Mouse (Mus musculus) liver, postnatal 0 days (tissue): ENCODE measurements around the gene Hoxa1. TPM values are rescaled to one million over a fixed set of nuclear protein-coding genes. Genes with fewer than 3 reads are reported as not detected.

Source experiments
- ATAC-seq: fragments of 200-750 bp; cut with Nextera tagmentation; 2 replicates; pipeline ENCODE4 v1.8.0; 2017; ENCODE audit warnings: mild to moderate bottlenecking, moderate library complexity
- DNase-seq: peaks from one replicate; pipeline ENCODE4 v3.0.0-alpha.2; 2016
- H3K27ac ChIP-seq: fragments of 300-500 bp; sonication (generic); 2 replicates; pipeline ENCODE4 v1.5.1; 2014; ENCODE audit warnings: antibody characterized with exemption, moderate library complexity, mild to moderate bottlenecking, low read depth
- H3K27me3 ChIP-seq: fragments of 300-500 bp; sonication (generic); 2 replicates; pipeline ENCODE4 v1.6.1; 2014; ENCODE audit warnings: low read length, control low read depth, mixed read lengths; ENCODE audit not compliant: insufficient read depth
- H3K36me3 ChIP-seq: fragments of 300-500 bp; sonication (generic); replicated peaks from 2 replicates; pipeline ENCODE4 v1.6.1; 2014; ENCODE audit warnings: mild to moderate bottlenecking, control low read depth, low read length, moderate library complexity, mixed read lengths; ENCODE audit not compliant: insufficient read depth
- H3K4me1 ChIP-seq: fragments of 300-500 bp; sonication (generic); 2 replicates; pipeline ENCODE4 v1.6.1; 2014; ENCODE audit warnings: antibody characterized with exemption, mild to moderate bottlenecking, control low read depth; ENCODE audit not compliant: insufficient read depth
- H3K4me2 ChIP-seq: fragments of 300-500 bp; sonication (generic); 2 replicates; pipeline ENCODE4 v1.6.1; 2014; ENCODE audit warnings: low read depth, mild to moderate bottlenecking, low read length, moderate library complexity, mixed read lengths
- H3K4me3 ChIP-seq: fragments of 300-500 bp; sonication (generic); 2 replicates; pipeline ENCODE4 v1.5.1; 2014; ENCODE audit warnings: low read depth, low read length
- H3K9ac ChIP-seq: fragments of 300-500 bp; sonication (generic); replicated peaks from 2 replicates; pipeline ENCODE4 v1.6.1; 2014; ENCODE audit warnings: mild to moderate bottlenecking, moderate library complexity
- H3K9me3 ChIP-seq: fragments of 300-500 bp; sonication (generic); 2 replicates; pipeline ENCODE4 v1.6.1; 2016; ENCODE audit warnings: mild to moderate bottlenecking, control low read depth, low read length, mixed read lengths
- CTCF ChIP-seq: sonication (generic); IDR thresholded peaks from 2 replicates; pipeline ENCODE4 v1.5.1; 2016; ENCODE audit warnings: antibody characterized with exemption, low read depth
- EP300 ChIP-seq: IDR thresholded peaks from 2 replicates; pipeline ENCODE4 v1.6.1; 2016; ENCODE audit warnings: antibody characterized with exemption, low read depth, mild to moderate bottlenecking
- WGBS: fragments of 180-500 bp; shearing (Covaris S2); extraction: QIAGEN DNeasy Blood & Tissue Kit; methylation state at CpG from one replicate; pipeline ENCODE4 v1.1.7; 2014; ENCODE audit not compliant: insufficient replicate concordance; 5-methylcytosine and 5-hydroxymethylcytosine counted together
- polyA plus RNA-seq: library from polyadenylated mRNA; unstranded; fragments of >200 nt; fragmentation: Nextera tagmentation; extraction: Ambion mirVana; gene quantifications from 2 replicates; pipeline ENCODE4 v1.2.1, GENCODE M21; 2015

The Hoxa1 gene
- polyA plus RNA-seq, 1 experiment from 2014 or later = 0.16 TPM

GRCm38 (mm10) chr6:52204050-52204752 lies 46.1 kb upstream of the Hoxa1 start, which contains the start of gene Hoxa5:
Hoxa5 (minus strand) TSS chr6:52204587.
- peak; percentile 73 for DNase-seq
- TF ChIP-seq CTCF (peak; percentile 79), EP300 (no peak)
- H3K36me3 ChIP-seq = no peaks in the 10 kb centered on the region
- H3K4me3 ChIP-seq = peak within 1 kb of the TSS; percentile 52
- 4% methylated on average over 65 of the region's 65 CpGs for WGBS
- peak within 1 kb of the TSS; percentile 51 for H3K9ac ChIP-seq
- peak; percentile 74 for ATAC-seq
- peaks cover 86% of the 10 kb centered on the region for H3K27me3 ChIP-seq
- peaks cover 6% of the 10 kb centered on the region; the same call in 1 of the 2 replicates for H3K4me1 ChIP-seq
- H3K4me2 ChIP-seq = peak within 1 kb of the TSS; percentile 74
- peak within 1 kb of the TSS; percentile 22; the same call in 1 of the 2 replicates for H3K27ac ChIP-seq
- H3K9me3 ChIP-seq = no peaks in the 10 kb centered on the region

GRCm38 (mm10) chr6:52203371-52204049 lies 45.4 kb upstream of the Hoxa1 start:
- Histone ChIP-seq H3K9ac (peak overlapping the region; percentile 51), H3K36me3 (no peaks in the 10 kb centered on the region), H3K27ac (peak overlapping the region; percentile 22; the same call in 1 of the 2 replicates), H3K9me3 (no peaks in the 10 kb centered on the region), H3K4me1 (peaks cover 6% of the 10 kb centered on the region; the same call in 1 of the 2 replicates), H3K27me3 (peaks cover 84% of the 10 kb centered on the region), H3K4me2 (peak overlapping the region; percentile 74), H3K4me3 (peak overlapping the region; percentile 52)
- 14% methylated on average over 40 of the region's 46 CpGs for WGBS
- TF ChIP-seq EP300 = no peak
- no peak for TF ChIP-seq CTCF
- DNase-seq (no peak), ATAC-seq (peak; percentile 19; the same call in 1 of the 2 replicates)

GRCm38 (mm10) chr6:52203121-52203370 lies 44.9 kb upstream of the Hoxa1 start:
- peak overlapping the region; percentile 74 for H3K4me2 ChIP-seq
- H3K4me3 ChIP-seq = peak overlapping the region; percentile 52
- ATAC-seq (no peak), DNase-seq (no peak)
- peaks cover 4% of the 10 kb centered on the region; the same call in 1 of the 2 replicates for H3K4me1 ChIP-seq
- H3K36me3 ChIP-seq = no peaks in the 10 kb centered on the region
- peak overlapping the region; percentile 51; the same call in 1 of the 2 replicates for H3K9ac ChIP-seq
- TF ChIP-seq EP300 (no peak), CTCF (no peak)
- H3K27me3 ChIP-seq = peaks cover 84% of the 10 kb centered on the region
- no peaks in the 10 kb centered on the region for H3K9me3 ChIP-seq
- WGBS = 30% methylated on average over 10 of the region's 10 CpGs
- no peak overlapping the region for H3K27ac ChIP-seq

GRCm38 (mm10) chr6:52202362-52203120 lies 44.4 kb upstream of the Hoxa1 start:
- Histone ChIP-seq H3K4me3 (peak overlapping the region; percentile 52), H3K9me3 (no peaks in the 10 kb centered on the region), H3K27me3 (peaks cover 84% of the 10 kb centered on the region), H3K9ac (no peak overlapping the region), H3K36me3 (no peaks in the 10 kb centered on the region), H3K4me1 (peaks cover 4% of the 10 kb centered on the region; the same call in 1 of the 2 replicates), H3K27ac (no peak overlapping the region), H3K4me2 (peak overlapping the region; percentile 74)
- TF ChIP-seq EP300 (no peak), CTCF (no peak)
- no peak for DNase-seq
- no peak for ATAC-seq
- WGBS = 49% methylated on average over 22 of the region's 22 CpGs

GRCm38 (mm10) chr6:52201269-52201668 lies 43.2 kb upstream of the Hoxa1 start:
- 65% methylated on average over 1 of the region's 1 CpGs for WGBS
- Histone ChIP-seq H3K4me2 (no peak overlapping the region), H3K9ac (no peak overlapping the region), H3K4me1 (peaks cover 4% of the 10 kb centered on the region; the same call in 1 of the 2 replicates), H3K27me3 (peaks cover 79% of the 10 kb centered on the region), H3K36me3 (no peaks in the 10 kb centered on the region), H3K27ac (no peak overlapping the region), H3K4me3 (no peak overlapping the region), H3K9me3 (no peaks in the 10 kb centered on the region)
- ATAC-seq (no peak), DNase-seq (no peak)
- TF ChIP-seq CTCF (no peak), EP300 (no peak)

GRCm38 (mm10) chr6:52200751-52201250 lies 42.7 kb upstream of the Hoxa1 start:
- ATAC-seq = no peak
- no peak overlapping the region for H3K9ac ChIP-seq
- WGBS = 61% methylated on average over 10 of the region's 10 CpGs
- H3K9me3 ChIP-seq = no peaks in the 10 kb centered on the region
- H3K27ac ChIP-seq = no peak overlapping the region
- H3K4me1 ChIP-seq = peaks cover 4% of the 10 kb centered on the region; the same call in 1 of the 2 replicates
- TF ChIP-seq CTCF = no peak
- TF ChIP-seq EP300 = no peak
- no peak overlapping the region for H3K4me3 ChIP-seq
- no peak overlapping the region for H3K4me2 ChIP-seq
- no peaks in the 10 kb centered on the region for H3K36me3 ChIP-seq
- DNase-seq = no peak
- H3K27me3 ChIP-seq = peaks cover 79% of the 10 kb centered on the region
